10 mouse cellular contexts compared by ENCODE assay signal in genomic region chr9:114527992-114528679, GRCm38 (mm10). TPM values are rescaled to one million over a fixed set of nuclear protein-coding genes. Genes with fewer than 3 reads are reported as not detected.
DNase-seq lines count a peak whose midpoint lies in the region; ATAC-seq and TF ChIP-seq lines count a peak whose summit lies in the region.
"Had no signal": no experiment of that assay in that cellular context is flagged by ENCODE, and none has a peak within 500 bp of the region (broad histone marks: within the 10 kb centered on the region; RNA-seq: fewer than 3 reads in every experiment).

No protein-coding gene starts in this region.

- no peak for ATAC-seq in hindbrain, postnatal 0 days
- 0 out of 2 replicates have a peak, but pooled peaks have one; percentile 47 for ATAC-seq in hindbrain, embryonic 15.5 days (ENCODE audit: low FRiP score, low read depth)
- peak; percentile 60 for ATAC-seq in liver, embryonic 13.5 days (ENCODE audit: low read depth)

- H3K4me3 ChIP-seq in hindbrain, embryonic 10.5 days = peak overlapping the region; percentile 42
- no peak overlapping the region for H3K4me3 ChIP-seq in hindbrain, postnatal 0 days (ENCODE audit: low read length)
- no peak overlapping the region for H3K4me3 ChIP-seq in embryonic fibroblast, embryonic 13.5 days (ENCODE audit: insufficient read depth, low read length)
- no peak overlapping the region for H3K4me3 ChIP-seq in hindbrain, embryonic 15.5 days
- H3K4me3 ChIP-seq in liver, embryonic 13.5 days (replicated peaks) = no peak overlapping the region

- WGBS in hindbrain, embryonic 10.5 days = 4% methylated on average over 17 of the region's 17 CpGs
- WGBS in hindbrain, postnatal 0 days = 15% methylated on average over 17 of the region's 17 CpGs
- WGBS in hindbrain, embryonic 15.5 days = 15% methylated on average over 17 of the region's 17 CpGs
- 25% methylated on average over 17 of the region's 17 CpGs for WGBS in liver, embryonic 13.5 days (ENCODE audit: insufficient replicate concordance)

- DNase-seq in hindbrain, embryonic 10.5 days (ENCODE audit: low spot score) = peak; percentile 92
- no peak for DNase-seq in hindbrain, postnatal 0 days (ENCODE audit: low spot score)
- peak; percentile 32 for DNase-seq in liver, embryonic 13.5 days
- no peak for DNase-seq in spleen, adult 12 weeks (ENCODE audit: low spot score)
- DNase-seq in thymus, postnatal 4 days = no peak
- DNase-seq in right cerebral cortex, postnatal 36 days (ENCODE audit: low spot score in 2 of 2) = no peak

- no peaks in the 10 kb centered on the region for H3K27me3 ChIP-seq in hindbrain, embryonic 10.5 days (ENCODE audit: insufficient read depth, poor library complexity, severe bottlenecking)
- no peaks in the 10 kb centered on the region for H3K27me3 ChIP-seq in hindbrain, postnatal 0 days (ENCODE audit: insufficient read depth, low read length)
- no peaks in the 10 kb centered on the region for H3K27me3 ChIP-seq in hindbrain, embryonic 15.5 days
- no peaks in the 10 kb centered on the region for H3K27me3 ChIP-seq in liver, embryonic 13.5 days

- peak overlapping the region; percentile 89 for H3K27ac ChIP-seq in hindbrain, embryonic 10.5 days
- no peak overlapping the region for H3K27ac ChIP-seq in hindbrain, postnatal 0 days
- peak overlapping the region; percentile 90 for H3K27ac ChIP-seq in embryonic fibroblast, embryonic 13.5 days (ENCODE audit: insufficient read depth, low read length)
- H3K27ac ChIP-seq in hindbrain, embryonic 15.5 days (replicated peaks) = no peak overlapping the region
- no peak overlapping the region; the same call in 1 of the 2 replicates for H3K27ac ChIP-seq in liver, embryonic 13.5 days

- TF ChIP-seq POLR2A in embryonic fibroblast, embryonic 13.5 days (IDR thresholded peaks at IDR 0.05; ENCODE audit: low read depth, low read length) = no peak

- H3K36me3 ChIP-seq in hindbrain, embryonic 10.5 days = peaks cover 21% of the 10 kb centered on the region
- no peaks in the 10 kb centered on the region for H3K36me3 ChIP-seq in hindbrain, postnatal 0 days (ENCODE audit: insufficient read depth, low read length)
- no peaks in the 10 kb centered on the region for H3K36me3 ChIP-seq in hindbrain, embryonic 15.5 days
- H3K36me3 ChIP-seq in liver, embryonic 13.5 days = no peaks in the 10 kb centered on the region
- H3K36me3 ChIP-seq: G1E had no signal

- H3K4me2 ChIP-seq in hindbrain, postnatal 0 days (ENCODE audit: low read depth, low read length) = no peak overlapping the region
- no peak overlapping the region for H3K4me2 ChIP-seq in hindbrain, embryonic 15.5 days
- H3K4me2 ChIP-seq in liver, embryonic 13.5 days = peak overlapping the region; percentile 60

- TF ChIP-seq CTCF in hindbrain, postnatal 0 days (IDR thresholded peaks at IDR 0.05; ENCODE audit: low read depth) = no peak
- TF ChIP-seq CTCF in embryonic fibroblast, embryonic 13.5 days (IDR thresholded peaks at IDR 0.05; ENCODE audit: borderline replicate concordance, insufficient read depth, low read length) = no peak

- peaks cover 92% of the 10 kb centered on the region for H3K4me1 ChIP-seq in hindbrain, embryonic 10.5 days (replicated peaks)
- H3K4me1 ChIP-seq in hindbrain, postnatal 0 days (ENCODE audit: insufficient read depth, low read length) = no peaks in the 10 kb centered on the region
- peaks cover 3% of the 10 kb centered on the region for H3K4me1 ChIP-seq in embryonic fibroblast, embryonic 13.5 days (ENCODE audit: control insufficient read depth, insufficient read depth, low read length)
- peaks cover 28% of the 10 kb centered on the region for H3K4me1 ChIP-seq in hindbrain, embryonic 15.5 days (replicated peaks)
- H3K4me1 ChIP-seq in liver, embryonic 13.5 days (replicated peaks) = peaks cover 28% of the 10 kb centered on the region

- H3K9me3 ChIP-seq in hindbrain, embryonic 10.5 days = no peaks in the 10 kb centered on the region
- H3K9me3 ChIP-seq in hindbrain, postnatal 0 days (ENCODE audit: low read length) = no peaks in the 10 kb centered on the region
- no peaks in the 10 kb centered on the region for H3K9me3 ChIP-seq in hindbrain, embryonic 15.5 days
- H3K9me3 ChIP-seq in liver, embryonic 13.5 days (replicated peaks) = no peaks in the 10 kb centered on the region
- H3K9me3 ChIP-seq: G1E had no signal

- no peak overlapping the region for H3K9ac ChIP-seq in hindbrain, postnatal 0 days (replicated peaks; ENCODE audit: low read length)
- no peak overlapping the region for H3K9ac ChIP-seq in hindbrain, embryonic 15.5 days
- H3K9ac ChIP-seq in liver, embryonic 13.5 days = no peak overlapping the region

RNA-seq across cellular contexts. Expression of gene C130032M10Rik, which starts 12.6 kb away (rescaled TPM):
- polyA plus RNA-seq in hindbrain, embryonic 10.5 days (2016; fragmentation: Nextera tagmentation; extraction: Ambion mirVana) = 0.38 and 1.9 TPM in 2 replicates
- not detected in 2 replicates for total RNA-seq in hindbrain, postnatal 0 days (2014; rRNA removed)
- not detected in 2 replicates for polyA plus RNA-seq in hindbrain, postnatal 0 days (2015; fragmentation: Nextera tagmentation; extraction: Ambion mirVana)
- not detected in 2 replicates for polyA plus RNA-seq in embryonic fibroblast, embryonic 13.5 days (2011; ENCODE audit: insufficient read length, low read depth, missing spikeins)
- polyA plus RNA-seq in hindbrain, embryonic 15.5 days (2015; fragmentation: Nextera tagmentation; extraction: Ambion mirVana) = not detected in 2 replicates
- polyA plus RNA-seq in liver, embryonic 13.5 days (2015; fragmentation: Nextera tagmentation; extraction: Ambion mirVana) = not detected in 2 replicates
- total RNA-seq: G1E; hematopoietic stem cell, adult 5-6 weeks had no signal
- polyA plus RNA-seq: G1E had no signal

RNA-seq across cellular contexts. Expression of gene Ccr4, which starts 23.4 kb away (rescaled TPM):
- polyA plus RNA-seq in hindbrain, embryonic 10.5 days (2016; fragmentation: Nextera tagmentation; extraction: Ambion mirVana) = 0.07 TPM in 1 of 2 replicates, not detected in the other
- not detected in 2 replicates for total RNA-seq in hindbrain, postnatal 0 days (2014; rRNA removed)
- polyA plus RNA-seq in hindbrain, postnatal 0 days (2015; fragmentation: Nextera tagmentation; extraction: Ambion mirVana) = not detected in 2 replicates
- polyA plus RNA-seq in embryonic fibroblast, embryonic 13.5 days (2011; ENCODE audit: insufficient read length, low read depth, missing spikeins) = not detected in 2 replicates
- polyA plus RNA-seq in hindbrain, embryonic 15.5 days (2015; fragmentation: Nextera tagmentation; extraction: Ambion mirVana) = not detected in 2 replicates
- not detected in 2 replicates for polyA plus RNA-seq in liver, embryonic 13.5 days (2015; fragmentation: Nextera tagmentation; extraction: Ambion mirVana)
- total RNA-seq: G1E; hematopoietic stem cell, adult 5-6 weeks had no signal
- polyA plus RNA-seq: G1E had no signal

RNA-seq across cellular contexts. Expression of gene Trim71, which starts 36.0 kb away (rescaled TPM):
- 3.8 and 8.3 TPM in 2 replicates for polyA plus RNA-seq in hindbrain, embryonic 10.5 days (2016; fragmentation: Nextera tagmentation; extraction: Ambion mirVana)
- 0.10 and 0.25 TPM in 2 replicates for total RNA-seq in hindbrain, postnatal 0 days (2014; rRNA removed)
- 0.20 and 0.24 TPM in 2 replicates for polyA plus RNA-seq in hindbrain, postnatal 0 days (2015; fragmentation: Nextera tagmentation; extraction: Ambion mirVana)
- polyA plus RNA-seq in embryonic fibroblast, embryonic 13.5 days (2011; ENCODE audit: insufficient read length, low read depth, missing spikeins) = 1.1 and 1.2 TPM in 2 replicates
- polyA plus RNA-seq in hindbrain, embryonic 15.5 days (2015; fragmentation: Nextera tagmentation; extraction: Ambion mirVana) = 0.26 and 0.32 TPM in 2 replicates
- polyA plus RNA-seq in liver, embryonic 13.5 days (2015; fragmentation: Nextera tagmentation; extraction: Ambion mirVana) = 1.4 and 1.6 TPM in 2 replicates
- total RNA-seq: hematopoietic stem cell, adult 5-6 weeks had no signal
- polyA plus RNA-seq: G1E had no signal

Comparison
In these comparisons a context has a peak if more than half of its experiments do, and no peak if none do; other contexts are left out.
1. DNase-seq: peak in hindbrain, embryonic 10.5 days (single experiment) and liver, embryonic 13.5 days (single experiment); none in hindbrain, postnatal 0 days (single experiment), spleen, adult 12 weeks (single experiment), thymus, postnatal 4 days (single experiment) and right cerebral cortex, postnatal 36 days (0 of 2).
2. H3K27ac ChIP-seq: peak in hindbrain, embryonic 10.5 days (single experiment) and embryonic fibroblast, embryonic 13.5 days (single experiment); none in hindbrain, postnatal 0 days (single experiment), hindbrain, embryonic 15.5 days (single experiment) and liver, embryonic 13.5 days (single experiment).